Mouse (Mus musculus) heart, embryonic 13.5 days (tissue): ENCODE measurements around the gene Hist1h3f. TPM values are rescaled to one million over a fixed set of nuclear protein-coding genes. Genes with fewer than 3 reads are reported as not detected.

Source experiments
- ATAC-seq: fragments of 200-750 bp; cut with Nextera tagmentation; 2 replicates; pipeline ENCODE4 v1.8.0; 2017; ENCODE audit warnings: moderate TSS enrichment; ENCODE audit not compliant: insufficient number of reproducible peaks, low FRiP score, low TSS enrichment; ENCODE audit errors: extremely low read depth
- H3K27ac ChIP-seq: fragments of 300-500 bp; sonication (generic); replicated peaks from 2 replicates; pipeline ENCODE4 v1.5.1; 2015; ENCODE audit warnings: moderate library complexity, mild to moderate bottlenecking, inconsistent platforms
- H3K27me3 ChIP-seq: fragments of 300-500 bp; sonication (generic); replicated peaks from 2 replicates; pipeline ENCODE4 v1.6.1; 2015; ENCODE audit warnings: mild to moderate bottlenecking, inconsistent platforms
- H3K36me3 ChIP-seq: fragments of 300-500 bp; sonication (generic); 2 replicates; pipeline ENCODE4 v1.6.1; 2015; ENCODE audit warnings: mild to moderate bottlenecking, inconsistent platforms
- H3K4me1 ChIP-seq: fragments of 300-500 bp; sonication (generic); 2 replicates; pipeline ENCODE4 v1.6.1; 2015; ENCODE audit warnings: inconsistent platforms
- H3K4me2 ChIP-seq: fragments of 300-500 bp; sonication (generic); 2 replicates; pipeline ENCODE4 v1.6.1; 2015; ENCODE audit warnings: inconsistent platforms, mild to moderate bottlenecking, moderate library complexity
- H3K4me3 ChIP-seq: fragments of 300-500 bp; sonication (generic); 2 replicates; pipeline ENCODE4 v1.5.1; 2015; ENCODE audit warnings: moderate library complexity, mild to moderate bottlenecking, inconsistent platforms
- H3K9ac ChIP-seq: fragments of 300-500 bp; sonication (generic); 2 replicates; pipeline ENCODE4 v1.6.1; 2015; ENCODE audit warnings: inconsistent platforms, mild to moderate bottlenecking, moderate library complexity
- H3K9me3 ChIP-seq: fragments of 300-500 bp; sonication (generic); 2 replicates; pipeline ENCODE4 v1.6.1; 2016; ENCODE audit warnings: inconsistent platforms
- WGBS: fragments of 180-500 bp; shearing (Covaris S2); methylation state at CpG from one replicate; pipeline ENCODE4 v1.1.7; 2015; ENCODE audit warnings: mixed read lengths; 5-methylcytosine and 5-hydroxymethylcytosine counted together
- microRNA-seq: library from miRNA; unstranded; fragments of <30 nt; microRNA quantifications from one replicate; pipeline ENCODE4, GENCODE M21; 2016
- polyA plus RNA-seq: library from polyadenylated mRNA; unstranded; fragments of >200 nt; fragmentation: Nextera tagmentation; extraction: Ambion mirVana; gene quantifications from 2 replicates; pipeline ENCODE4 v1.2.1, GENCODE M21; 2015

The Hist1h3f gene
- polyA plus RNA-seq, 1 experiment from 2014 or later: 0.48 TPM

DNA sequence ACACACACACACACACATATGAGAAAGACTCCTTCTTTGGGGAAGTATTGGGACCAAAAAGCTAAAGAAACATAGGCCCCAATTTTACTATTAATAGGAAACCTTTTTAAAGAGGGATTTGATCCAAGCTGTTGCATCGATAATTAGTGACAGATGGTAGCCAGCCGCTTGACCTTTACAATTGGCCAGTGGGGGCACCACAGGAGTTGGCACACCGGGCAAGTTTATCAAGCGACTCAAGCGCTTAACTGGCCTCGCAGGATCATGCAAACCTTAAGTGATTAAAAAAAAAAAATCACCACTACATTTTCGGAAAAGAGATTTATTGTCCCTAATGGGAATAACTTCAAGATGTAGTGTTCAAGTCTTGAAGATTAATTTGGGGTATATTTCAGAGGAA, 48.8 kb downstream of the Hist1h3f start:
- H3K27ac ChIP-seq: 0 out of 2 replicates have a peak overlapping the region, but pooled peaks have one; percentile 51
- no peak for ATAC-seq
- WGBS: 85% methylated on average over 7 of the region's 7 CpGs
- no peak overlapping the region for H3K4me3 ChIP-seq
- no peaks in the 10 kb centered on the region for H3K9me3 ChIP-seq
- no peaks in the 10 kb centered on the region for H3K27me3 ChIP-seq
- no peaks in the 10 kb centered on the region for H3K36me3 ChIP-seq
- H3K4me1 ChIP-seq: peaks cover 15% of the 10 kb centered on the region
- no peak overlapping the region for H3K4me2 ChIP-seq
- H3K9ac ChIP-seq: no peak overlapping the region

- no peak for ATAC-seq
- Histone ChIP-seq H3K27me3 (no peaks in the 10 kb centered on the region), H3K9ac (no peak overlapping the region), H3K4me2 (no peak overlapping the region), H3K27ac (peak overlapping the region; percentile 51), H3K36me3 (no peaks in the 10 kb centered on the region), H3K9me3 (no peaks in the 10 kb centered on the region), H3K4me1 (peaks cover 15% of the 10 kb centered on the region), H3K4me3 (no peak overlapping the region)
- 59% methylated on average over 5 of the region's 5 CpGs for WGBS
Measured at GRCm38 (mm10) chr13:23593051-23593770, 49.4 kb downstream of the Hist1h3f start.

Small RNA genes lying within 50 kb of the gene (microRNA-seq; reads per million reads assigned to microRNA genes)
- gene Gm44297 (not detected), gene Gm44359 (not detected), gene Gm44394 (not detected), gene n-TStga1 (not detected)

Other genes starting within 250 kb of the Hist1h3f start
- gene Zfp322a, start 174.8 kb upstream of the Hist1h3f start, polyA plus RNA-seq: 36.7 and 40.7 TPM in 2 replicates
- gene Abt1, start 120.2 kb upstream of the Hist1h3f start, polyA plus RNA-seq: 8.5 and 8.7 TPM in 2 replicates
- 1.1 and 2.2 TPM in 2 replicates for gene Btn1a1, start 78.2 kb upstream of the Hist1h3f start, polyA plus RNA-seq
- 0.45 and 0.82 TPM in 2 replicates for gene Btn2a2, start 55.2 kb upstream of the Hist1h3f start, polyA plus RNA-seq
- 6.3 and 7.2 TPM in 2 replicates for gene Hist1h4h, start 13.0 kb upstream of the Hist1h3f start, polyA plus RNA-seq
- gene Hist1h2af, start 10.1 kb upstream of the Hist1h3f start, polyA plus RNA-seq: 2.0 and 3.0 TPM in 2 replicates
- gene Hist1h3g, start 8.6 kb upstream of the Hist1h3f start, polyA plus RNA-seq: 4.1 and 5.5 TPM in 2 replicates
- 0.32 and 0.52 TPM in 2 replicates for gene Hist1h2bh, start 660 bp upstream of the Hist1h3f start, polyA plus RNA-seq
- not detected in 2 replicates for gene Hist1h4f, start 7.6 kb downstream of the Hist1h3f start, polyA plus RNA-seq
- 0.23 and 0.29 TPM in 2 replicates for gene Hist1h1d, start 9.2 kb downstream of the Hist1h3f start, polyA plus RNA-seq
- 1.5 and 2.2 TPM in 2 replicates for gene Hist1h3e, start 18.3 kb downstream of the Hist1h3f start, polyA plus RNA-seq
- 33.5 and 42.7 TPM in 2 replicates for gene Hist1h2ae, start 27.2 kb downstream of the Hist1h3f start, polyA plus RNA-seq
- 3.9 and 4.2 TPM in 2 replicates for gene Hist1h2bg, start 27.3 kb downstream of the Hist1h3f start, polyA plus RNA-seq
- 1.6 and 3.0 TPM in 2 replicates for gene Hist1h2bf, start 30.1 kb downstream of the Hist1h3f start, polyA plus RNA-seq
- gene Hist1h2ad, start 30.3 kb downstream of the Hist1h3f start, polyA plus RNA-seq: 0.60 and 0.84 TPM in 2 replicates
- 2.4 TPM in 2 replicates for gene Hist1h3d, start 31.7 kb downstream of the Hist1h3f start, polyA plus RNA-seq
- 54.8 and 60.0 TPM in 2 replicates for gene Hist1h4d, start 37.5 kb downstream of the Hist1h3f start, polyA plus RNA-seq
- gene Hist1h2be, start 77.1 kb downstream of the Hist1h3f start, polyA plus RNA-seq: 1.3 and 1.5 TPM in 2 replicates
- gene Hist1h1e, start 78.5 kb downstream of the Hist1h3f start, polyA plus RNA-seq: 11.0 and 12.2 TPM in 2 replicates
- gene Hist1h2ac, start 139.9 kb downstream of the Hist1h3f start, polyA plus RNA-seq: 0.59 and 0.68 TPM in 2 replicates
- gene Hist1h2bc, start 140.1 kb downstream of the Hist1h3f start, polyA plus RNA-seq: 50.1 and 54.5 TPM in 2 replicates
- not detected in 2 replicates for gene Hist1h1t, start 151.8 kb downstream of the Hist1h3f start, polyA plus RNA-seq
- 2.4 and 3.7 TPM in 2 replicates for gene Hist1h4c, start 154.4 kb downstream of the Hist1h3f start, polyA plus RNA-seq
- 10.3 and 10.7 TPM in 2 replicates for gene Hfe, start 166.8 kb downstream of the Hist1h3f start, polyA plus RNA-seq
- 31.2 and 33.8 TPM in 2 replicates for gene Hist1h1c, start 194.8 kb downstream of the Hist1h3f start, polyA plus RNA-seq
- gene Hist1h3c, start 201.6 kb downstream of the Hist1h3f start, polyA plus RNA-seq: 2.7 and 3.8 TPM in 2 replicates
- 1.6 and 2.2 TPM in 2 replicates for gene Hist1h2bb, start 202.7 kb downstream of the Hist1h3f start, polyA plus RNA-seq
- gene Hist1h2ab, start 207.1 kb downstream of the Hist1h3f start, polyA plus RNA-seq: 20.1 and 20.3 TPM in 2 replicates
- gene Hist1h3b, start 208.2 kb downstream of the Hist1h3f start, polyA plus RNA-seq: 5.5 and 6.3 TPM in 2 replicates
- 2.3 and 2.8 TPM in 2 replicates for gene Hist1h4b, start 213.0 kb downstream of the Hist1h3f start, polyA plus RNA-seq
- gene Hist1h4a, start 217.2 kb downstream of the Hist1h3f start, polyA plus RNA-seq: not detected in 2 replicates
- 1.9 and 3.5 TPM in 2 replicates for gene Hist1h3a, start 218.3 kb downstream of the Hist1h3f start, polyA plus RNA-seq
- 1.5 and 1.6 TPM in 2 replicates for gene Hist1h1a, start 219.6 kb downstream of the Hist1h3f start, polyA plus RNA-seq
- gene Trim38, start 225.9 kb downstream of the Hist1h3f start, polyA plus RNA-seq: 0.09 and 0.20 TPM in 2 replicates